Mouse (Mus musculus): ENCODE measurements around the gene Uqcc3.
A peak's percentile ranks its signal among the peaks of the same experiment; 100 is the strongest.
"Not testable (repeated sequence)": the region's sequence is repeated elsewhere in the genome, so short reads cannot be mapped to it uniquely, and the experiment has no call there.

Uqcc3 gene

GRCm38 (mm10) chr19:8844371-8845129, 36.2 kb downstream of the Uqcc3 start:
- DNase-seq, result peak; percentile 57

GRCm38 (mm10) chr19:8842961-8843360, 37.8 kb downstream of the Uqcc3 start:
- no peak for DNase-seq

GRCm38 (mm10) chr19:8841012-8841411, 39.7 kb downstream of the Uqcc3 start:
- no peak for DNase-seq

GRCm38 (mm10) chr19:8839908-8840791, 40.6 kb downstream of the Uqcc3 start:
- DNase-seq, result peak; percentile 79

GRCm38 (mm10) chr19:8839103-8839907, 41.4 kb downstream of the Uqcc3 start, which contains the start of gene Gng3:
Gene Gng3, minus strand, starts transcription at chr19:8839194.
- DNase-seq, result peak; percentile 85

GRCm38 (mm10) chr19:8838041-8838730, 42.5 kb downstream of the Uqcc3 start:
- DNase-seq, result peak; percentile 44

- peak; percentile 84 for DNase-seq
Observed at GRCm38 (mm10) chr19:8837251-8837791, 43.4 kb downstream of the Uqcc3 start, which contains the start of gene Bscl2. Gene Bscl2, plus strand, starts transcription at chr19:8837467.

- not testable (repeated sequence) for DNase-seq
Observed at GRCm38 (mm10) chr19:8836327-8836726, 44.4 kb downstream of the Uqcc3 start.

- DNase-seq, result no peak
Observed at GRCm38 (mm10) chr19:8832971-8833370, 47.8 kb downstream of the Uqcc3 start.

GRCm38 (mm10) chr19:8831262-8831661, 49.5 kb downstream of the Uqcc3 start:
- no peak for DNase-seq

- DNase-seq, result no peak
Observed at GRCm38 (mm10) chr19:8830664-8831063, 50.1 kb downstream of the Uqcc3 start.
